Mouse (Mus musculus) hindbrain, embryonic 14.5 days (tissue): ENCODE measurements around the gene Mas1. TPM values are rescaled to one million over a fixed set of nuclear protein-coding genes. Genes with fewer than 3 reads are reported as not detected.

Experiments
- ATAC-seq: fragments of 200-750 bp; cut with Nextera tagmentation; 2 replicates; pipeline ENCODE4 v1.8.0; 2017; ENCODE audit warnings: moderate number of reproducible peaks, mild to moderate bottlenecking, moderate TSS enrichment, moderate library complexity; ENCODE audit not compliant: low FRiP score
- DNase-seq: peaks from one replicate; pipeline ENCODE4 v3.0.0-alpha.2; 2015; ENCODE audit warnings: low spot score
- H3K27ac ChIP-seq: fragments of 300-500 bp; sonication (generic); 2 replicates; pipeline ENCODE4 v1.5.1; 2014; ENCODE audit warnings: mild to moderate bottlenecking, moderate library complexity
- H3K27me3 ChIP-seq: fragments of 300-500 bp; sonication (generic); 2 replicates; pipeline ENCODE4 v1.6.1; 2014; ENCODE audit warnings: mild to moderate bottlenecking, low read length, mixed read lengths; ENCODE audit not compliant: control insufficient read depth, insufficient read depth
- H3K36me3 ChIP-seq: fragments of 300-500 bp; sonication (generic); replicated peaks from 2 replicates; pipeline ENCODE4 v1.6.1; 2014; ENCODE audit not compliant: control insufficient read depth, insufficient read depth
- H3K4me1 ChIP-seq: fragments of 300-500 bp; sonication (generic); replicated peaks from 2 replicates; pipeline ENCODE4 v1.6.1; 2014; ENCODE audit warnings: antibody characterized with exemption, low read length, mixed read lengths; ENCODE audit not compliant: control insufficient read depth, insufficient read depth
- H3K4me2 ChIP-seq: fragments of 300-500 bp; sonication (generic); replicated peaks from 2 replicates; pipeline ENCODE4 v1.6.1; 2014; ENCODE audit warnings: mild to moderate bottlenecking, moderate library complexity
- H3K4me3 ChIP-seq: fragments of 300-500 bp; sonication (generic); replicated peaks from 2 replicates; pipeline ENCODE4 v1.5.1; 2014; ENCODE audit warnings: mild to moderate bottlenecking, low read length
- H3K9ac ChIP-seq: fragments of 300-500 bp; sonication (generic); 2 replicates; pipeline ENCODE4 v1.6.1; 2014
- H3K9me3 ChIP-seq: fragments of 300-500 bp; sonication (generic); 2 replicates; pipeline ENCODE4 v1.6.1; 2016; ENCODE audit warnings: low read length; ENCODE audit not compliant: control insufficient read depth
- WGBS: fragments of 180-500 bp; shearing (Covaris S2); extraction: QIAGEN DNeasy Blood & Tissue Kit; methylation state at CpG from one replicate; pipeline ENCODE4 v1.1.7; 2014; 5-methylcytosine and 5-hydroxymethylcytosine counted together
- polyA plus RNA-seq: library from polyadenylated mRNA; unstranded; fragments of >200 nt; fragmentation: Nextera tagmentation; extraction: Ambion mirVana; gene quantifications from 2 replicates; pipeline ENCODE4 v1.2.1, GENCODE M21; 2014

Mas1 gene
- polyA plus RNA-seq, 1 experiment from 2014 or later, result 0.31 TPM

- no peaks in the 10 kb centered on the region for H3K36me3 ChIP-seq
- no peaks in the 10 kb centered on the region for H3K4me1 ChIP-seq
- H3K4me2 ChIP-seq, result no peak overlapping the region
- H3K9me3 ChIP-seq, result no peaks in the 10 kb centered on the region
- no peaks in the 10 kb centered on the region for H3K27me3 ChIP-seq
- DNase-seq, result no peak
- no peak overlapping the region for H3K27ac ChIP-seq
- H3K9ac ChIP-seq, result no peak overlapping the region
- WGBS, result 86% methylated on average over 6 of the region's 6 CpGs
- ATAC-seq, result no peak
- H3K4me3 ChIP-seq, result no peak overlapping the region
These were observed 24.1 kb downstream of the Mas1 start for GRCm38 (mm10) chr17:12843826-12844225.

GRCm38 (mm10) chr17:12839475-12840267 is 28.3 kb downstream of the Mas1 start:
- no peak overlapping the region for H3K4me3 ChIP-seq
- H3K27me3 ChIP-seq, result no peaks in the 10 kb centered on the region
- no peaks in the 10 kb centered on the region for H3K4me1 ChIP-seq
- H3K4me2 ChIP-seq, result no peak overlapping the region
- no peak overlapping the region for H3K9ac ChIP-seq
- no peak overlapping the region for H3K27ac ChIP-seq
- no peaks in the 10 kb centered on the region for H3K9me3 ChIP-seq
- WGBS, result 78% methylated on average over 10 of the region's 10 CpGs
- ATAC-seq, result no peak
- no peak for DNase-seq
- H3K36me3 ChIP-seq, result no peaks in the 10 kb centered on the region

GRCm38 (mm10) chr17:12835738-12836137 is 32.2 kb downstream of the Mas1 start:
- no peaks in the 10 kb centered on the region for H3K27me3 ChIP-seq
- H3K27ac ChIP-seq, result no peak overlapping the region
- H3K4me1 ChIP-seq, result no peaks in the 10 kb centered on the region
- H3K9ac ChIP-seq, result no peak overlapping the region
- ATAC-seq (no peak), DNase-seq (no peak)
- 96% methylated on average over 5 of the region's 5 CpGs for WGBS
- H3K36me3 ChIP-seq, result no peaks in the 10 kb centered on the region
- no peaks in the 10 kb centered on the region for H3K9me3 ChIP-seq
- H3K4me2 ChIP-seq, result no peak overlapping the region
- no peak overlapping the region for H3K4me3 ChIP-seq

GRCm38 (mm10) chr17:12834826-12835225 is 33.1 kb downstream of the Mas1 start:
- WGBS, result 63% methylated on average over 3 of the region's 3 CpGs
- H3K4me3 ChIP-seq, result no peak overlapping the region
- no peaks in the 10 kb centered on the region for H3K9me3 ChIP-seq
- ATAC-seq (no peak), DNase-seq (no peak)
- H3K27ac ChIP-seq, result no peak overlapping the region
- no peaks in the 10 kb centered on the region for H3K27me3 ChIP-seq
- no peak overlapping the region for H3K9ac ChIP-seq
- H3K36me3 ChIP-seq, result no peaks in the 10 kb centered on the region
- no peaks in the 10 kb centered on the region for H3K4me1 ChIP-seq
- H3K4me2 ChIP-seq, result no peak overlapping the region

- WGBS, result 80% methylated on average over 3 of the region's 3 CpGs
- H3K4me1 ChIP-seq, result no peaks in the 10 kb centered on the region
- no peaks in the 10 kb centered on the region for H3K36me3 ChIP-seq
- H3K27me3 ChIP-seq, result no peaks in the 10 kb centered on the region
- no peak overlapping the region for H3K4me2 ChIP-seq
- no peak overlapping the region for H3K4me3 ChIP-seq
- no peaks in the 10 kb centered on the region for H3K9me3 ChIP-seq
- no peak for DNase-seq
- H3K9ac ChIP-seq, result no peak overlapping the region
- H3K27ac ChIP-seq, result no peak overlapping the region
- no peak for ATAC-seq
These were observed 33.6 kb downstream of the Mas1 start for GRCm38 (mm10) chr17:12834317-12834716.

GRCm38 (mm10) chr17:12832657-12833056 is 35.3 kb downstream of the Mas1 start:
- H3K27me3 ChIP-seq, result no peaks in the 10 kb centered on the region
- ATAC-seq (no peak), DNase-seq (no peak)
- no peaks in the 10 kb centered on the region for H3K9me3 ChIP-seq
- no peaks in the 10 kb centered on the region for H3K4me1 ChIP-seq
- no peak overlapping the region for H3K9ac ChIP-seq
- no peak overlapping the region for H3K4me2 ChIP-seq
- 92% methylated on average over 4 of the region's 4 CpGs for WGBS
- no peak overlapping the region for H3K27ac ChIP-seq
- H3K36me3 ChIP-seq, result no peaks in the 10 kb centered on the region
- H3K4me3 ChIP-seq, result no peak overlapping the region

- Histone ChIP-seq H3K4me3 (no peak overlapping the region), H3K4me1 (no peaks in the 10 kb centered on the region), H3K9me3 (no peaks in the 10 kb centered on the region), H3K27ac (no peak overlapping the region), H3K36me3 (no peaks in the 10 kb centered on the region), H3K4me2 (no peak overlapping the region), H3K27me3 (no peaks in the 10 kb centered on the region), H3K9ac (no peak overlapping the region)
- DNase-seq (no peak), ATAC-seq (no peak)
- 93% methylated on average over 3 of the region's 3 CpGs for WGBS
These were observed 35.7 kb downstream of the Mas1 start for GRCm38 (mm10) chr17:12832231-12832630.

GRCm38 (mm10) chr17:12830351-12830750 is 37.6 kb downstream of the Mas1 start:
- 82% methylated on average over 5 of the region's 5 CpGs for WGBS
- no peak for DNase-seq
- Histone ChIP-seq H3K36me3 (no peaks in the 10 kb centered on the region), H3K4me1 (no peaks in the 10 kb centered on the region), H3K9me3 (no peaks in the 10 kb centered on the region), H3K4me3 (no peak overlapping the region), H3K27ac (no peak overlapping the region), H3K27me3 (no peaks in the 10 kb centered on the region), H3K9ac (no peak overlapping the region), H3K4me2 (no peak overlapping the region)
- ATAC-seq, result no peak

GRCm38 (mm10) chr17:12815885-12816284 is 52.1 kb downstream of the Mas1 start:
- Histone ChIP-seq H3K4me3 (no peak overlapping the region), H3K27ac (no peak overlapping the region), H3K4me2 (no peak overlapping the region), H3K9me3 (no peaks in the 10 kb centered on the region; the same call in 1 of the 2 replicates), H3K4me1 (no peaks in the 10 kb centered on the region), H3K27me3 (no peaks in the 10 kb centered on the region), H3K36me3 (no peaks in the 10 kb centered on the region), H3K9ac (no peak overlapping the region)
- WGBS, result 90% methylated on average over 4 of the region's 4 CpGs
- ATAC-seq (no peak), DNase-seq (no peak)
